Mouse (Mus musculus) G1E (cell line): ENCODE measurements around the gene Trim31.

Experiments
- CTCF ChIP-seq: IDR thresholded peaks from 2 replicates; pipeline ENCODE4 v1.5.1; 2012; ENCODE audit warnings: low read depth, low read length, inconsistent platforms, mixed read lengths
- POLR2AphosphoS5 ChIP-seq: IDR thresholded peaks from 2 replicates; pipeline ENCODE4 v1.6.1; 2012; ENCODE audit warnings: low read depth, low read length, inconsistent platforms; ENCODE audit not compliant: insufficient replicate concordance
- TAL1 ChIP-seq: conservative IDR thresholded peaks from 2 replicates; pipeline ENCODE4 v1.6.1; 2012; ENCODE audit warnings: low read depth, low read length, inconsistent platforms, mixed read lengths

DNA sequence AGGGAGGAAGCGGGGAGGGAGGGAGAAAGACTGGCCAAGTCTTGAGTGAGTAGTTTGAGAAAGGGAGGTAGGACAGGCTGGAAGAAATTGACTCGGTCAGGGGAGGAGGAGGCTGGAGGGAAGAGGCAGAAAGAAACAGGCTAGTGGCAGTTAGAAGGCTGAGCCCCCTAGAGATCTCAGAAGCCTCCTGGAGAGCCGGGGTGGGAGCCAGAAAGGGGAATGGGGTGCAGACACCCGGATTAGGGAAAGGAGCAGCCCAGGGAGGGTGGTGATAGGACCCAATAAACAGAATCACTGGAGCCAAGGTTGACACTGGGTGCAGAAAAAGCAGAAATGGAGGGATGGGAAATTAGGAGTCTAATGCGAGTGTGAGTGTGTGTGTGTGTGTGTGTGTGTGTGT lies 45.8 kb downstream of the Trim31 start:
- TF ChIP-seq CTCF (no peak), POLR2AphosphoS5 (no peak), TAL1 (no peak)
